Mouse (Mus musculus) hindbrain, embryonic 15.5 days (tissue): ENCODE data around the gene Inca1. TPM values are rescaled to one million over a fixed set of nuclear protein-coding genes. Genes with fewer than 3 reads are reported as not detected.

ENCODE experiments used
- ATAC-seq: fragments of 200-750 bp; cut with Nextera tagmentation; 2 replicates; pipeline ENCODE4 v1.8.0; 2017; ENCODE audit warnings: low read depth, moderate number of reproducible peaks, moderate TSS enrichment; ENCODE audit not compliant: low FRiP score
- H3K27ac ChIP-seq: fragments of 300-500 bp; sonication (generic); replicated peaks from 2 replicates; pipeline ENCODE4 v1.5.1; 2015; ENCODE audit warnings: mild to moderate bottlenecking, inconsistent platforms
- H3K27me3 ChIP-seq: fragments of 300-500 bp; sonication (generic); 2 replicates; pipeline ENCODE4 v1.6.1; 2015; ENCODE audit warnings: control low read depth, inconsistent platforms
- H3K36me3 ChIP-seq: fragments of 300-500 bp; sonication (generic); 2 replicates; pipeline ENCODE4 v1.6.1; 2015; ENCODE audit warnings: control low read depth, inconsistent platforms
- H3K4me1 ChIP-seq: fragments of 300-500 bp; sonication (generic); replicated peaks from 2 replicates; pipeline ENCODE4 v1.6.1; 2015; ENCODE audit warnings: control low read depth, inconsistent platforms
- H3K4me2 ChIP-seq: fragments of 300-500 bp; sonication (generic); 2 replicates; pipeline ENCODE4 v1.6.1; 2015; ENCODE audit warnings: moderate library complexity, mild to moderate bottlenecking, inconsistent platforms
- H3K4me3 ChIP-seq: fragments of 300-500 bp; sonication (generic); 2 replicates; pipeline ENCODE4 v1.5.1; 2015; ENCODE audit warnings: mild to moderate bottlenecking, inconsistent platforms
- H3K9ac ChIP-seq: fragments of 300-500 bp; sonication (generic); 2 replicates; pipeline ENCODE4 v1.6.1; 2015; ENCODE audit warnings: inconsistent platforms
- H3K9me3 ChIP-seq: fragments of 300-500 bp; sonication (generic); 2 replicates; pipeline ENCODE4 v1.6.1; 2016; ENCODE audit warnings: control low read depth, inconsistent platforms
- WGBS: fragments of 180-500 bp; shearing (Covaris S2); methylation state at CpG from one replicate; pipeline ENCODE4 v1.1.7; 2015; 5-methylcytosine and 5-hydroxymethylcytosine counted together
- microRNA-seq: library from miRNA; unstranded; fragments of <30 nt; microRNA quantifications from one replicate; pipeline ENCODE4, GENCODE M21; 2016
- polyA plus RNA-seq: library from polyadenylated mRNA; unstranded; fragments of >200 nt; fragmentation: Nextera tagmentation; extraction: Ambion mirVana; gene quantifications from 2 replicates; pipeline ENCODE4 v1.2.1, GENCODE M21; 2015

The Inca1 gene
- polyA plus RNA-seq, 1 experiment from 2014 or later = 1.9 TPM

DNA sequence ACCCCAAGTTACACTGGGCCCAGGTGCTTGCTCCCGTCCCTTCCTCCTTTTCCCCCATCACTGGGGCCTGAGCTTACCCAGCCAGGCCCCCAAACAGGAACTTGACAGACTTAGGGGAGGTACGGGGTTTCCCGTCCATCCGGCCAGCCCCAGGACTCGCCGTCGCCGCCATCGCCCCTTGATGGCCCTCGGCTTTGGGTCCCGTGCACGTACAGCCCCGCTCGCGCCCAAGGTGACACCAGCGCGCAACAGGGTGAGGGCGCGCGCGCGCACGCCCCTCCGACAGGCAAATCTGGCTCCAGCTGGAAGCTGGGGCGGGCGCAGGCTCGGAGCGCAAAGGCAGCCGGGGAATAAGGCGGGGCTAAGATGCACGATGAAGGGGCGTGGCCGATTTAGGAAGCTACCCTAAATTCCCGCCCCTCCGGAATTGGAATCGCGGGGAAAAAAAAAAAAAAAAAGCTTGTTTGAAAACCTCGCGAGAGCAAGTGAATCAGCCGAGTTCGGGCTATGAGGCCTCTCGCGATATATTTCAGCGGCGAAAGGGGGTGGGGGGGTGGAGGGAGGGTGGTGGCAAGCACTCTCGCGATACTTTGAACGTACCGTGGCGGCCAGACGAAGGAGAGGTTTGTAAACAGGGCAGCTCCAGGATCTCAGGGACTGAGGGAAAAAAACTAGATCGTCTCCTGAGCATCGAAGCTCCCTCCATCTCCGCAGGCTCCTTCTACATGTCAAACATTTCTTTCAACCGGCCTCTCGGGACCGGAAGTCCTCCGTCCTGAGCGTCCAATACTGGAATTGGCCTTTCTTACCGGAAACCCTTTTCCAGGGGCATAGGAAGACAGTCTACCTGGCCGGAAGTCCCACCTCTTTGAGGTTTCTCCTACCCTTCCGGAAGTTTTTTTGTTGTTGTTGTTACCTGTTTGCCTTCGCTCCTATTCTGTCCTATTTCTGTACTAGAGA lies 53.0 kb downstream of the Inca1 start, which contains the start of the genes Rnf167 and Slc25a11:
Gene Rnf167, plus strand, starts transcription at position 545 of the 960 bp plus-strand sequence.
Gene Slc25a11, minus strand, starts transcription at position 789 of the 960 bp plus-strand sequence.
- Histone ChIP-seq H3K36me3 (peaks cover 51% of the 10 kb centered on the region), H3K4me3 (peak within 1 kb of the TSS; percentile 68)

DNA sequence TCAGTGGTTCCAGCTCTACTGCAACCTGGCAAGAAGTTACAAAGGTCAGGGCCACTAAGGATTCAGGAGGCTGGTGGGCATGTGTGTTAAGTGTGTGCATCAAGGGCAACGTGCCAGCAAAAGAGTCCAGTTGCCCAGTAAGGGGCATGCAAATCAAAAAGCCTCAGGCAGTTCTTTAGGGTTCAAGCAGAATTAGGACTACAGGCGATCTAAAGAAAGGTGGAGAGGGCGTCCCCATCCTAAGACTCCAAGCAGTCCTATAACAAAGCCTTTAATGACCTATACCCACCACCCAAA lies 53.7 kb downstream of the Inca1 start:
- peak overlapping the region; percentile 89 for H3K4me2 ChIP-seq
- peak overlapping the region; percentile 96 for H3K9ac ChIP-seq
- no peaks in the 10 kb centered on the region for H3K9me3 ChIP-seq
- peaks cover 45% of the 10 kb centered on the region for H3K36me3 ChIP-seq
- peak overlapping the region; percentile 92 for H3K27ac ChIP-seq
- ATAC-seq = no peak; the same call in 1 of the 2 replicates
- no peaks in the 10 kb centered on the region for H3K27me3 ChIP-seq
- peak overlapping the region; percentile 68 for H3K4me3 ChIP-seq
- 20% methylated on average over 3 of the region's 3 CpGs for WGBS
- H3K4me1 ChIP-seq = peaks cover 41% of the 10 kb centered on the region

More for the DNA sequence above, 53.0 kb downstream of the Inca1 start, which contains the start of the genes Rnf167 and Slc25a11:
- no peaks in the 10 kb centered on the region for H3K27me3 ChIP-seq
- peak within 1 kb of the TSS; percentile 97 for H3K27ac ChIP-seq
- peak; percentile 94 for ATAC-seq
- H3K4me1 ChIP-seq = peaks cover 48% of the 10 kb centered on the region
- WGBS = under 1% methylated on average over 63 of the region's 63 CpGs
- peak within 1 kb of the TSS; percentile 96 for H3K4me2 ChIP-seq
- H3K9ac ChIP-seq = peak within 1 kb of the TSS; percentile 96
- no peaks in the 10 kb centered on the region for H3K9me3 ChIP-seq

DNA sequence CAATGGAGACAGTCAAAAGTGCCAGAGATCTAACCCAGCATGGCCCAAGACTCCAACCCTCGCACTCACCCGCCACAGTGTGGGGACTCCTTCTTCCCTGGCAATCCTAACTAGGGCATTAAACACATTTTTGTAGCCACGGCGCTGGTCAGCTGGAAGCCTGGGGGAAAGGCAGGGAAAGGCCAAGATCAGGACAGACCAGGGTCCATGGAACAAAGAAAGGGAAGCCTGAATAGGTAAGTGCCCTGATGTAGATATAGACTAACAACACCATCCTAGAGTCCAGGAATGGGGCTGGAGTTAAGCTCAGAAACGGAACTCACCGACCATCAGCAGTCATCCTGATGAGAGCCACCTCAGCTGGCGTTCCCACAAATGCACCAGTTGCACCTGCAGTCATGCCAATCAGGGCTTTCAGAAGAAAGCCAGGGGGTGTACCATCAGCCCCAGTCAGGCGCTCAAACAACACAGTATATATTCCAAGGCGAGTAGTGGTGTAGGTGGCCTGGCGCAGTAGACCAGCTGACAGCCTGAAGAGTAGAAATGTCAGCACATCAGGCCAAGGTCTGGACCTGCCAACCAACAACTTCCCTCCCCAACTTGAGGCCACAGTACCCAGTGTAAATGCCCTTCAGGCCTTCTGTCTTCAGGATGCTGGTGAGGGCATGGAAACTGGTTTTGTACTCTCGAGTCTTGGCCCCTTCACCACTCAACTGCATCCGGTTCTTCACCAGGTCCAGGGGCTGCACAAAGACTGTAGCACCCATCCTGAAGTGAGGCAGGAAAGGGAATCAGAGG lies 54.3 kb downstream of the Inca1 start:
- peak overlapping the region; percentile 68 for H3K4me3 ChIP-seq
- peaks cover 40% of the 10 kb centered on the region for H3K36me3 ChIP-seq
- H3K9me3 ChIP-seq = no peaks in the 10 kb centered on the region
- no peak for ATAC-seq
- H3K4me1 ChIP-seq = peaks cover 36% of the 10 kb centered on the region
- H3K9ac ChIP-seq = peak overlapping the region; percentile 96
- peak overlapping the region; percentile 89 for H3K4me2 ChIP-seq
- no peaks in the 10 kb centered on the region for H3K27me3 ChIP-seq
- WGBS = 92% methylated on average over 12 of the region's 12 CpGs
- peak overlapping the region; percentile 92; the same call in 1 of the 2 replicates for H3K27ac ChIP-seq

DNA sequence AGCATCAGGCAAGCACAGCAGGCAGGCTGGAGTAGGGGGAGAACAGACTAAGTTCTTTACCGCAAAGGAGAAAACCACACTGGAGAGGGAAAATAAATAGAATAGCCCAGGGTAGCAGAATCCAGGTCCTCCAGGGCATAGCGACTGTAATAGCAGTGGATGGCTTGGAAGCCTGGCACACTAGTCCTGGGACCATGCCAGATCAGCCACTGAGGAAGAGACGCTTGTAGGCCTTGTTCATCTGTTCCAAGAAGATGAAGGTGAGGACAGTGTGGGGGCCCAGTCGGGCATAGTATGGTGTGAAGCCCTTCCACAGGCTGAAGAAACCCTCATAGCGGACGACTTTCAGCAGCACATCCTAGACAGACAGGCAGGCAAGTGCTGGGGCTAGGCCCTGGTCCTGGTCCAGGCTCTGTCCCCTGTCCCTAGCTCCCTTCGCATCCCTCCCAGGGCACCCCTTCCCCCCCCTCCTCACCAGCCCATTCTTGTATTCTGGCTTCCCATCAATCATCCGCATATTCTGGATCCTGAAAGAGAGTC lies 55.3 kb downstream of the Inca1 start:
- WGBS = 95% methylated on average over 8 of the region's 8 CpGs
- H3K27me3 ChIP-seq = no peaks in the 10 kb centered on the region
- H3K4me2 ChIP-seq = 0 out of 2 replicates have a peak overlapping the region, but pooled peaks have one; percentile 89
- H3K4me3 ChIP-seq = no peak overlapping the region
- peaks cover 36% of the 10 kb centered on the region for H3K4me1 ChIP-seq
- peaks cover 29% of the 10 kb centered on the region for H3K36me3 ChIP-seq
- H3K9me3 ChIP-seq = no peaks in the 10 kb centered on the region
- H3K9ac ChIP-seq = no peak overlapping the region
- no peak for ATAC-seq
- H3K27ac ChIP-seq = no peak overlapping the region

GRCm38 (mm10) chr11:70643051-70643450 lies 56.9 kb downstream of the Inca1 start:
- H3K27me3 ChIP-seq = no peaks in the 10 kb centered on the region
- H3K4me3 ChIP-seq = no peak overlapping the region
- H3K9ac ChIP-seq = no peak overlapping the region
- no peaks in the 10 kb centered on the region for H3K9me3 ChIP-seq
- no peak for ATAC-seq
- peaks cover 21% of the 10 kb centered on the region for H3K36me3 ChIP-seq
- no peak overlapping the region for H3K4me2 ChIP-seq
- WGBS = 90% methylated on average over 6 of the region's 6 CpGs
- no peak overlapping the region for H3K27ac ChIP-seq
- peaks cover 23% of the 10 kb centered on the region for H3K4me1 ChIP-seq

GRCm38 (mm10) chr11:70641241-70641640 lies 58.7 kb downstream of the Inca1 start:
- Histone ChIP-seq H3K4me1 (peaks cover 16% of the 10 kb centered on the region), H3K36me3 (peaks cover 21% of the 10 kb centered on the region), H3K4me2 (no peak overlapping the region), H3K27ac (no peak overlapping the region), H3K9me3 (no peaks in the 10 kb centered on the region), H3K27me3 (no peaks in the 10 kb centered on the region), H3K4me3 (no peak overlapping the region), H3K9ac (no peak overlapping the region)
- WGBS = 86% methylated on average over 7 of the region's 7 CpGs
- no peak for ATAC-seq

DNA sequence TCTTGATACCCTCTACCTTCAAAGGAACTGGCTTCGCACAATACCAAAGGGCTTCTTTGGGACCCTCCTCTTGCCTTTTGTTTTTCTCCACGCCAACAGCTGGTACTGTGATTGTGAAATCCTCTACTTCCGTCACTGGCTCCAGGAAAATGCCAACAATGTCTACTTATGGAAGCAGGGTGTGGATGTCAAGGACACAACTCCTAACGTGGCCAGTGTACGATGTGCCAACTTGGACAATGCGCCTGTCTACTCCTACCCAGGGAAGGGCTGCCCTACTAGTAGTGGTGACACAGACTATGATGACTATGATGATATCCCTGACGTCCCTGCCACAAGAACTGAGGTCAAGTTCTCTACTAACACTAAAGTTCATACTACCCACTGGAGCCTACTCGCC lies 60.0 kb downstream of the Inca1 start:
- Histone ChIP-seq H3K27ac (no peak overlapping the region), H3K4me3 (no peak overlapping the region), H3K9ac (no peak overlapping the region), H3K4me2 (no peak overlapping the region), H3K27me3 (no peaks in the 10 kb centered on the region), H3K36me3 (peaks cover 20% of the 10 kb centered on the region), H3K9me3 (no peaks in the 10 kb centered on the region), H3K4me1 (peaks cover 3% of the 10 kb centered on the region; the same call in 1 of the 2 replicates)
- no peak for ATAC-seq
- WGBS = 85% methylated on average over 8 of the region's 8 CpGs

- Histone ChIP-seq H3K9ac (no peak within 1 kb of the TSS), H3K4me3 (no peak within 1 kb of the TSS), H3K4me2 (no peak within 1 kb of the TSS), H3K9me3 (no peaks in the 10 kb centered on the region), H3K36me3 (peaks cover 9% of the 10 kb centered on the region), H3K4me1 (no peaks in the 10 kb centered on the region), H3K27ac (no peak within 1 kb of the TSS), H3K27me3 (no peaks in the 10 kb centered on the region)
- no peak for ATAC-seq
- 59% methylated on average over 5 of the region's 5 CpGs for WGBS
Measured at GRCm38 (mm10) chr11:70638714-70639278, 61.2 kb downstream of the Inca1 start, which contains the start of gene Gp1ba. TSS of gene Gp1ba (plus strand) at chr11:70639122.

Small RNA genes lying within 50 kb of the gene (microRNA-seq; reads per million reads assigned to microRNA genes)
- gene Mir6925 = not detected

Other genes starting within 250 kb of the Inca1 start
- 45.6 and 49.2 TPM in 2 replicates for gene Med11, start 248.2 kb downstream of the Inca1 start, polyA plus RNA-seq
- 0.77 and 0.90 TPM in 2 replicates for gene Zmynd15, start 240.7 kb downstream of the Inca1 start, polyA plus RNA-seq
- 5.2 and 6.1 TPM in 2 replicates for gene Cxcl16, start 240.2 kb downstream of the Inca1 start, polyA plus RNA-seq
- gene Tm4sf5, start 194.9 kb downstream of the Inca1 start, polyA plus RNA-seq = 3.4 and 4.0 TPM in 2 replicates
- 0.42 TPM in 1 of 2 replicates, not detected in the other for gene Vmo1, start 185.5 kb downstream of the Inca1 start, polyA plus RNA-seq
- gene Gltpd2, start 181.0 kb downstream of the Inca1 start, polyA plus RNA-seq = 0.21 and 0.26 TPM in 2 replicates
- gene Psmb6, start 174.8 kb downstream of the Inca1 start, polyA plus RNA-seq = 763 and 792 TPM in 2 replicates
- not detected in 2 replicates for gene Gm40193, start 167.2 kb downstream of the Inca1 start, polyA plus RNA-seq
- gene Pld2, start 160.1 kb downstream of the Inca1 start, polyA plus RNA-seq = 17.3 and 20.4 TPM in 2 replicates
- 18.1 and 20.5 TPM in 2 replicates for gene Mink1, start 137.3 kb downstream of the Inca1 start, polyA plus RNA-seq
- gene 4930544D05Rik, start 84.3 kb downstream of the Inca1 start, polyA plus RNA-seq = not detected in 2 replicates
- 0.24 and 0.51 TPM in 2 replicates for gene Chrne, start 80.9 kb downstream of the Inca1 start, polyA plus RNA-seq
- gene Gp1ba, start 61.0 kb downstream of the Inca1 start, polyA plus RNA-seq = 0.24 and 0.38 TPM in 2 replicates
- 94.8 and 109 TPM in 2 replicates for gene Rnf167, start 52.9 kb downstream of the Inca1 start, polyA plus RNA-seq
- 167 and 176 TPM in 2 replicates for gene Slc25a11, start 52.7 kb downstream of the Inca1 start, polyA plus RNA-seq
- gene Pfn1, start 45.5 kb downstream of the Inca1 start, polyA plus RNA-seq = 722 and 792 TPM in 2 replicates
- 6.7 and 8.7 TPM in 2 replicates for gene Eno3, start 43.0 kb downstream of the Inca1 start, polyA plus RNA-seq
- gene Spag7, start 30.7 kb downstream of the Inca1 start, polyA plus RNA-seq = 152 and 164 TPM in 2 replicates
- 23.4 and 27.5 TPM in 2 replicates for gene Camta2, start 12.1 kb downstream of the Inca1 start, polyA plus RNA-seq
- 1.7 and 1.9 TPM in 2 replicates for gene Kif1c, start 393 bp upstream of the Inca1 start, polyA plus RNA-seq
- gene Zfp3, start 64.1 kb upstream of the Inca1 start, polyA plus RNA-seq = 15.8 and 16.1 TPM in 2 replicates
- 0.39 TPM in 1 of 2 replicates, not detected in the other for gene Scimp, start 112.4 kb upstream of the Inca1 start, polyA plus RNA-seq
- 85.5 and 88.9 TPM in 2 replicates for gene Rabep1, start 144.6 kb upstream of the Inca1 start, polyA plus RNA-seq